In genomic region chr14:121958751-121959537, GRCm38 (mm10) we compare ENCODE assay signal across 22 mouse cellular contexts. TPM values are rescaled to one million over a fixed set of nuclear protein-coding genes. Genes with fewer than 3 reads are reported as not detected.
DNase-seq lines count a peak whose midpoint lies in the region; ATAC-seq and TF ChIP-seq lines count a peak whose summit lies in the region.
"Had no signal": no experiment of that assay in that cellular context is flagged by ENCODE, and none has a peak within 500 bp of the region (broad histone marks: within the 10 kb centered on the region; RNA-seq: fewer than 3 reads in every experiment).

No protein-coding gene starts in this region.

- TF ChIP-seq CTCF in kidney, postnatal 0 days (IDR thresholded peaks at IDR 0.05; ENCODE audit: low read depth): no peak
- TF ChIP-seq CTCF in bone marrow macrophage, adult 2 months (IDR thresholded peaks at IDR 0.05; ENCODE audit: low read depth, low read length): no peak
- TF ChIP-seq CTCF in small intestine, adult 2 months (IDR thresholded peaks at IDR 0.05; ENCODE audit: extremely low read depth, insufficient read length, insufficient replicate concordance, low read depth, low read length): no peak

- peak; percentile 72 for DNase-seq in kidney, postnatal 0 days (ENCODE audit: low spot score)
- no peak for DNase-seq in kidney, adult 18-20 months
- DNase-seq in right cerebral cortex, postnatal 25 days: no peak
- no peak for DNase-seq in left cerebral cortex, postnatal 36 days (ENCODE audit: low spot score in 2 of 2)
- DNase-seq: adrenal gland, adult 2 months; cerebellum, adult 11 months; cerebellum, postnatal 25 days; heart, adult 2 months; lung, embryonic 14.5 days; right cerebral cortex, postnatal 4 days; thymus, adult 2 months had no signal

- H3K9me3 ChIP-seq in kidney, postnatal 0 days (replicated peaks; ENCODE audit: low read length): no peaks in the 10 kb centered on the region
- H3K9me3 ChIP-seq in intestine, embryonic 15.5 days: no peaks in the 10 kb centered on the region
- H3K9me3 ChIP-seq: liver, embryonic 12.5 days had no signal

- intact Hi-C loops in left cerebral cortex, postnatal 36 days (cut with DNase I): no loop called here

- no peak for TF ChIP-seq POLR2A in bone marrow macrophage, adult 2 months (IDR thresholded peaks at IDR 0.05; ENCODE audit: borderline replicate concordance, low read depth, low read length)
- TF ChIP-seq POLR2A in small intestine, adult 2 months (IDR thresholded peaks at IDR 0.05; ENCODE audit: low read depth, low read length): no peak

- ATAC-seq in kidney, postnatal 0 days (replicated peaks; ENCODE audit: low FRiP score, low read depth): 0 out of 2 replicates have a peak, but pooled peaks have one; percentile 22
- peak; percentile 59 for ATAC-seq in intestine, embryonic 15.5 days
- ATAC-seq: forebrain, embryonic 14.5 days; hindbrain, embryonic 16.5 days; liver, embryonic 12.5 days had no signal

- H3K27ac ChIP-seq in kidney, postnatal 0 days: no peak overlapping the region
- H3K27ac ChIP-seq in bone marrow macrophage, adult 2 months (ENCODE audit: insufficient read depth, low read depth, low read length): peak overlapping the region; percentile 65
- H3K27ac ChIP-seq in intestine, embryonic 15.5 days: no peak overlapping the region
- H3K27ac ChIP-seq in small intestine, adult 2 months (ENCODE audit: insufficient read depth, low read depth, low read length): 0 out of 2 replicates have a peak overlapping the region, but pooled peaks have one; percentile 2
- H3K27ac ChIP-seq: heart, adult 2 months; left cerebral cortex, adult 2 months; liver, embryonic 12.5 days had no signal

- H3K4me2 ChIP-seq in kidney, postnatal 0 days (ENCODE audit: low read length): no peak overlapping the region
- no peak overlapping the region for H3K4me2 ChIP-seq in intestine, embryonic 15.5 days (replicated peaks)
- H3K4me2 ChIP-seq: liver, embryonic 12.5 days; lung, embryonic 14.5 days had no signal

- H3K4me3 ChIP-seq in kidney, postnatal 0 days (replicated peaks; ENCODE audit: low read depth, low read length): no peak overlapping the region
- H3K4me3 ChIP-seq in bone marrow macrophage, adult 2 months (ENCODE audit: insufficient read depth, low read length): no peak overlapping the region
- no peak overlapping the region for H3K4me3 ChIP-seq in intestine, embryonic 15.5 days (replicated peaks)
- no peak overlapping the region for H3K4me3 ChIP-seq in small intestine, adult 2 months (ENCODE audit: low read depth, low read length)
- H3K4me3 ChIP-seq: heart, adult 2 months; left cerebral cortex, adult 2 months; liver, embryonic 12.5 days had no signal

- H3K36me3 ChIP-seq in kidney, postnatal 0 days (ENCODE audit: insufficient read depth, low read length): no peaks in the 10 kb centered on the region
- no peaks in the 10 kb centered on the region for H3K36me3 ChIP-seq in intestine, embryonic 15.5 days
- peaks cover 10% of the 10 kb centered on the region for H3K36me3 ChIP-seq in small intestine, adult 2 months (ENCODE audit: control insufficient read depth, insufficient read depth, low read length)

- H3K4me1 ChIP-seq in kidney, postnatal 0 days (replicated peaks; ENCODE audit: insufficient read depth, low read length): peaks cover 23% of the 10 kb centered on the region
- H3K4me1 ChIP-seq in bone marrow macrophage, adult 2 months (ENCODE audit: control insufficient read depth, insufficient read depth, low read length): peaks cover 58% of the 10 kb centered on the region
- peaks cover 19% of the 10 kb centered on the region for H3K4me1 ChIP-seq in intestine, embryonic 15.5 days (replicated peaks)
- H3K4me1 ChIP-seq in small intestine, adult 2 months (ENCODE audit: control insufficient read depth, insufficient read depth, insufficient read length, low read length): peaks cover 20% of the 10 kb centered on the region

- 27% methylated on average over 10 of the region's 10 CpGs for WGBS in kidney, postnatal 0 days
- 42% methylated on average over 10 of the region's 10 CpGs for WGBS in intestine, embryonic 15.5 days
- WGBS in small intestine, adult 2 months: 23% methylated on average over 10 of the region's 10 CpGs

- H3K9ac ChIP-seq in kidney, postnatal 0 days (ENCODE audit: low read depth, low read length): no peak overlapping the region
- H3K9ac ChIP-seq in intestine, embryonic 15.5 days: no peak overlapping the region
- H3K9ac ChIP-seq: liver, embryonic 12.5 days; lung, embryonic 14.5 days had no signal

- H3K27me3 ChIP-seq in kidney, postnatal 0 days (ENCODE audit: insufficient read depth, low read length): no peaks in the 10 kb centered on the region
- H3K27me3 ChIP-seq in intestine, embryonic 15.5 days (replicated peaks): no peaks in the 10 kb centered on the region
- no peaks in the 10 kb centered on the region for H3K27me3 ChIP-seq in small intestine, adult 2 months (ENCODE audit: control insufficient read depth, insufficient read depth, low read length)
- H3K27me3 ChIP-seq: liver, embryonic 12.5 days had no signal

RNA-seq across cellular contexts. Expression of gene Gpr183, which starts 6.1 kb away (rescaled TPM):
- polyA plus RNA-seq in kidney, postnatal 0 days (2015; fragmentation: Nextera tagmentation; extraction: Ambion mirVana): 1.5 and 1.9 TPM in 2 replicates
- polyA plus RNA-seq in bone marrow macrophage, adult 2 months (2012; ENCODE audit: insufficient read depth, insufficient read length, missing spikeins): 33.0 and 34.1 TPM in 2 replicates
- 3.7 TPM in 2 replicates for polyA plus RNA-seq in intestine, embryonic 15.5 days (2015; fragmentation: Nextera tagmentation; extraction: Ambion mirVana)
- polyA plus RNA-seq in small intestine, adult 2 months (2012; rRNA removed): 1.3 and 1.8 TPM in 2 replicates
- under 1 TPM; 0.72 to 0.84 TPM for total RNA-seq in left cerebral cortex, postnatal 36 days (2021)

RNA-seq across cellular contexts. Expression of gene Gpr18, which starts 43.4 kb away (rescaled TPM):
- 0.08 and 0.11 TPM in 2 replicates for polyA plus RNA-seq in kidney, postnatal 0 days (2015; fragmentation: Nextera tagmentation; extraction: Ambion mirVana)
- polyA plus RNA-seq in bone marrow macrophage, adult 2 months (2012; ENCODE audit: insufficient read depth, insufficient read length, missing spikeins): 6.5 and 6.8 TPM in 2 replicates
- 0.29 and 0.34 TPM in 2 replicates for polyA plus RNA-seq in intestine, embryonic 15.5 days (2015; fragmentation: Nextera tagmentation; extraction: Ambion mirVana)
- 5.6 and 7.5 TPM in 2 replicates for polyA plus RNA-seq in small intestine, adult 2 months (2012; rRNA removed)
- not detected for total RNA-seq in left cerebral cortex, postnatal 36 days (2021)
- total RNA-seq: gastrocnemius, adult 18-20 months; layer of hippocampus, adult 8-10 months; left cerebral cortex, adult 2 months; midbrain, postnatal 0 days had no signal
- polyA plus RNA-seq: brain, embryonic 14.5 days; forebrain, embryonic 14.5 days; liver, embryonic 12.5 days had no signal

Comparison
In these comparisons a context has a peak if more than half of its experiments do, and no peak if none do; other contexts are left out.
1. H3K27ac ChIP-seq: peak in bone marrow macrophage, adult 2 months (single experiment) and small intestine, adult 2 months (single experiment); none in kidney, postnatal 0 days (single experiment) and intestine, embryonic 15.5 days (single experiment).